Mouse (Mus musculus) adrenal gland, adult 8-10 months (tissue): Measurements from ENCODE around the gene Pfkfb4. TPM values are rescaled to one million over a fixed set of nuclear protein-coding genes. Genes with fewer than 3 reads are reported as not detected.

Source experiments
- DNase-seq: peaks from one replicate; pipeline ENCODE4 v3.0.0; 2022
- total RNA-seq, 4 experiments: library from RNA; stranded (reverse); gene quantifications; 2 replicates each; pipeline ENCODE4 v1.2.4; 2022

Pfkfb4 gene
- 10 to 100 TPM in 2 of 4 experiments, 1 to 10 TPM in 2; 6.2 to 21.6 (median 12.0) TPM for total RNA-seq

- DNase-seq: peak; percentile 99
Measured at GRCm38 (mm10) chr9:108991428-108992084, at the start of gene Pfkfb4. TSS of gene Pfkfb4 (plus strand) at chr9:108991778.

DNA sequence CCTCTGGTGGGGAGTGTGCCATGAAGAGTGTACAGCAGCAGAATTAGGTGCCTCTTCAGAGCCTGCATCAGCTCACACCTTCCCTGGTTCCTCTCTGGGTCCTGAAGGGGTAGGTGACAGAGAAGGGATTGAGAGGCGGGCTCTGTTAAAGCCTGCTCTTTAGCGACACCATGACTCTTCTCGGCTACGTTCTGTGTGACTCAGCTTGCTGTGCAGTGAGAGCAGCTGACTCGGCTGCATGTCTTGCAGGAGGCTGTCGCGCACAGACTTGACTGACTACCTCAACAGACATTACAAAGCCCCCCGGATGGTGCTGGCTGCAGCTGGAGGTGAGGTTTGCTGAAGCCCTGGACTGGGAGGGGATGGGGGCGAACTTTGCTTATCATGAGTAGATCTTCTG lies 46.5 kb upstream of the Pfkfb4 start:
- no peak for DNase-seq

DNA sequence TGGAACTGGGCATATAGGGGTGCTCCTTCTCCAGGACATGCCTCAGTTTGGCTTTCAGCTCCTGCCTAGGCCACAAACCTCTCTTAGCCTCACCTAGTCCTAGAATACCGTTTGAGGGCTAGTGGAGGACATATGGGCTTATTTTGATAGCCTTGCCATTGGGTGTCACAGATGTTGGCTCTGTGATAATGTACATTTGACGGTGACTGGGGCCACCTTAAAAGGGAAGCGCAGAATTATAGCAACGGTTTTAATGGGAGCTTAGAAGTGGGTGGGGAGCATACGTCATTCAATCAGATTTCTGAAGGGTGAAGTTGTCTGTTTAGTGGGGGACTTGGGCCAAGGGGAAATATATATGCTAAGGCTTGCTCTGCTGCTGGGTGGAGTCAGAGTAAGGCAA lies 46.0 kb upstream of the Pfkfb4 start:
- DNase-seq: no peak

GRCm38 (mm10) chr9:108949231-108949966 lies 42.2 kb upstream of the Pfkfb4 start:
- no peak for DNase-seq

DNA sequence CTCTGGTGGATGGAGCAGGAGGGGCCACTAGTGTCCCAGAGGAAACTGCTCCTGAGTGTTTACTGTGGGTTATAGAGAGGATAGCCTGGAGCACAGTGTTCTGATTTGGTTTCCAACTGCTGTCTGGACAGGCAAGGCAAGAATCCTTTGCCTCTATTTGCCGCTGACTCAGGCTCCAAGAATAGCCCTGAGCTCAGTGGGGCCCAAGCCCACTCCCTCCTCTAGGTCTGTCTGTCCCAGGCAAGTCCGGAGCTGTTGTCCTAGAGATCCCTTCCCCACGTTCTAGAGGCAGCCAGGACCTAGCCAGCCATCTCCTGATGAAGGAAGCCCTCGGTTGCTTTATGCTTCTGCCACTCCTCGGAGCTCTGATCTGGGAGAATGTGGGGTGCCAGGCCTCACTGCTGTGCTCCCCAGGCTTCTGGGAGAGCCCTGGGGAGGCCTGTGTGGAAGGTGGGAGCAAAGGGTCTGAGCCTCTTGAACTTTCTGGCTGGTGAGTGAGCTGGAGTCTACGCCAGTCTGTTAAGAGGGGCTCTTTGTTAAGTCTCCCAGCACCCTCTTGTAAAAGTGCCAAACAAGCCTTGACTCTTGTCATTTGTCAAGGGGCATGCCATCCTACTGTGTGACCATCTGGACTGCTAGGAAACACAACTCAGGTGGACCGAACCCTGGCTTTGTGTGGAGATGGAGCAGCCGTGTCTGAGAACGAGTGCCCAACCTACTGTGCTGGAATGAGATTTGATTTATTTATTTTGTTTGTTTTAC lies 41.4 kb upstream of the Pfkfb4 start:
- DNase-seq: no peak

DNA sequence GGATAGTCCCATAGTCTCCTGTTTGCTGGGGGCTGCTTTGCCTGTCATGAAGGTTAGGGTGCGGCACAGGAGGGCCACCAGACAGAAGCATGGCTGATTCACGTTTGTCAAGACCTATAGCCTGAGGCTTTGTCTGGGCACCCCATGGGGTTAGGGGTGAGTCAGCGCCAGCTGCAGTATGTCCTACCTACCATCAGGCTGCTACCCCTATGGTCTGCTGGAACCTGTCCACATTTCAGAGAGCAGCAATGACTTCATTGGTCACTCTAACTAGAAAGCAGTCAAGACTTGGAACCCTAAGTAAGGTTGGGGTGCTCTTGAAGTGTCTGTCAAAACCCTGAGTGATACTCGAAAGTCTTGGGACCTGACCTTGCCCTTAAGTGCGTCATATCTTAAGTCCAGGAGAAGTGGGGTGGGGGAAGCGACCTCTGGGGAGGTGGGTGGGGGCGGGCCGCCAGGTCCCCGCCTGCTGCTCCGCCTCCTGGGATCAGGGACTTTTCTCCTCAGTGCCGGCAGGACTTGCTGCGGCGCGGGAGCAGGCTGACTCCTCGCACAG lies 38.4 kb upstream of the Pfkfb4 start, which contains the start of gene Col7a1:
TSS of gene Col7a1 (plus strand) at position 506 of the 556 bp plus-strand sequence.
- DNase-seq: no peak

DNA sequence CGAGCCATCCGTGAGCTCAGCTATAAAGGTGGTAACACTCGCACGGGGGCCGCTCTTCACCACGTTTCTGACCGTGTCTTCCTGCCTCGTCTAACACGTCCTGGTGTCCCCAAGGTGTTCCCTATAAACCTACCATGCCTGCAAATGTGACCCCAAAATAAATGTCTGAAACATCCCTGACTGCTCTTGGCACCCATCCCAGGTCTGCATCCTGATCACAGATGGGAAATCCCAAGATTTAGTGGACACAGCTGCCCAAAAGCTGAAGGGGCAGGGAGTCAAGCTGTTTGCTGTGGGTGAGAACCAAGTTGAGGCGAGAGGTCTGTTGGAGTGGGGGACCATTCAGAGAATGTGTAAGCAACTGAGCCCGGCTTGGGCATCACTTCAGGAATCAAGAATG lies 36.3 kb upstream of the Pfkfb4 start:
- no peak for DNase-seq

DNA sequence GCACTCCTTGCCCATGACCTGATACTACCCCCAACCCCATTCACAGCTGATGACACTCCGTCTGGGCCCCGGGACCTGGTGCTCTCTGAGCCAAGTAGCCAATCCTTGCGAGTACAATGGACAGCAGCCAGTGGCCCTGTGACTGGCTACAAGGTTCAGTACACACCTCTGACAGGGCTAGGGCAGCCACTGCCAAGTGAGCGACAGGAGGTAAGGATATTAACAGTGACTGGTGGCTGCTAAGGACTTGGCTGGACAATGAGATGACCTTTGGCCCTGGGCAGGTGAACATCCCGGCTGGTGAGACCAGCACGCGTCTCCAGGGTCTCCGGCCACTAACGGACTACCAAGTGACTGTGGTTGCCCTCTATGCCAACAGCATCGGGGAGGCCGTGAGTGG lies 35.7 kb upstream of the Pfkfb4 start:
- DNase-seq: no peak

DNA sequence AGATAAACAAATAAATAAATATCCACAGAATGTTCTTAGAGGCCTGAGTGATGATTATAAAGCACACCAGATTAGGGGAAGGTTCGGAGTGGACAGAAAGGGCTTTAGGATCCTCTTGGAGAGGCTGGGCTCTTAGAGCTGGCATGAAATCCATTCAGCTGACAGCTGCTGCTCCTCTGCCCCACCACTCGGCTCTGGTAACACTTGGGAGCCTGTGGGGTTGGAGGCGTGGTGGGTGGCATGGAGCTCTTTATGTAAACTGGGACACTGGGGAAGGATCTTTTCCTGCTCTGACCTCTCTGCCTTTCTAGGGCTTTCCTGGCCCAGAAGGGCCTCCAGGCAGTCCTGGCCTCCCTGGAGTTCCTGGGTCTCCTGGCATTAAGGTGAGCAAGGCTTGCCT lies 28.0 kb upstream of the Pfkfb4 start:
- no peak for DNase-seq

GRCm38 (mm10) chr9:108964338-108964737 lies 27.2 kb upstream of the Pfkfb4 start:
- no peak for DNase-seq

DNA sequence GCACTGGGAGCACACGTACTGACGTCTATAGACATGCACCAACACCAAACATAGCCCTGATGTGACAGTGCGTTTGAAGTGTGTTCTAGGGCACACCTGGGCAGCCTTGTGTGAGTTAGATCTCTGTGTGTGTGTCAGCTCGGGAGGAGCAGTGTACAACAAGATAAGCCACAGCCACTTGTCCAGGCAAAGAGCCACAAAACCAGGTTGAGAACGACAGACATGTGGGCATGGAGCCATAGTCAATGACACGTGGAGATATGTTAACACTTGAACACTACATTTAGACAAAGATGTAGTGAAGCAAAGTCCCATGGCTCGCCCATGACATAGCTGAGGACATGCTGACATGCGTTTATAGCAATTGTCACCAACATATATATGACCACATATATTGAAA lies 21.0 kb upstream of the Pfkfb4 start:
- no peak for DNase-seq

- DNase-seq: no peak
Measured at GRCm38 (mm10) chr9:108976483-108976882, 15.1 kb upstream of the Pfkfb4 start.

- no peak for DNase-seq
Measured at GRCm38 (mm10) chr9:108977966-108978365, 13.6 kb upstream of the Pfkfb4 start.

DNA sequence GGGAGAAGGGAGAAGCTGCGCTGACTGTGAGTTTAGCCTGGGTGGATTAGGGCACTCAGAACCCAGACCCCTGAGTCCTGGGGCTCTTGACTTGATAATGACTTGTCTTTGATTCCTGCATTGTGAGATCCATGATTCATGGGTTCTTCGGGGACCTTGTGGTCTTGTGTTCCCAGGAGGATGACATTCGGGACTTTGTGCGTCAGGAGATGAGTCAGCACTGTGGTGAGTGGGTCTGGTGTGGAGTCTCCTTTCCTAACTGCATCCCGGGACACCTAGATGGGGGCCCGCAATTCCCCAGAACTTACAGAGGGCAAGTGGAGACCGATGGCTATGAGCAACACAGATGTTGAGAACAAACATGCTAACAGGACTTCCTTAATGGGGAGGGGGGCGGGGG lies 9.1 kb upstream of the Pfkfb4 start:
- DNase-seq: peak; percentile 75

- DNase-seq: no peak
Measured at GRCm38 (mm10) chr9:108983209-108983608, 8.4 kb upstream of the Pfkfb4 start.

DNA sequence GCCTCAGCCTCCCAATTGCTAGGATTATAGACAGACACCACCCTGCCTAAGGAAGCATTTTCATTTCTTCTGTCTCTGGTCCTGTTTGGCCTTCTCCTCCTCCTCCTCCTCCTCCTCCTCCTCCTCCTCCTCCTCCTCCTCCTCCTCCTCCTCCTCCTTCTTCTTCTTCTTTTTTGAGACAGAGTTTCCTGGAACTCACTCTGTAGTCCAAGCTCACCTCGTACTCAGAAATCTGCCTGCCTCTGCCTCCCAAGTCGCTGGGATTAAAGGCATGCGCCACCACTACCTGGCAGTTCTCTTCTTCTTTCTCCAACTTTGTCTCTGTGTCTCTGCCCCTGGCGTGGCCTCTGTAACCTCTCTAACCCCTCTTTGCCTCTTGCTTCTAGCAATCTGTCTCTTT lies 5.9 kb upstream of the Pfkfb4 start, which contains the start of gene Ucn2:
TSS of gene Ucn2 (plus strand) at position 301 of the 400 bp plus-strand sequence.
- no peak for DNase-seq

DNA sequence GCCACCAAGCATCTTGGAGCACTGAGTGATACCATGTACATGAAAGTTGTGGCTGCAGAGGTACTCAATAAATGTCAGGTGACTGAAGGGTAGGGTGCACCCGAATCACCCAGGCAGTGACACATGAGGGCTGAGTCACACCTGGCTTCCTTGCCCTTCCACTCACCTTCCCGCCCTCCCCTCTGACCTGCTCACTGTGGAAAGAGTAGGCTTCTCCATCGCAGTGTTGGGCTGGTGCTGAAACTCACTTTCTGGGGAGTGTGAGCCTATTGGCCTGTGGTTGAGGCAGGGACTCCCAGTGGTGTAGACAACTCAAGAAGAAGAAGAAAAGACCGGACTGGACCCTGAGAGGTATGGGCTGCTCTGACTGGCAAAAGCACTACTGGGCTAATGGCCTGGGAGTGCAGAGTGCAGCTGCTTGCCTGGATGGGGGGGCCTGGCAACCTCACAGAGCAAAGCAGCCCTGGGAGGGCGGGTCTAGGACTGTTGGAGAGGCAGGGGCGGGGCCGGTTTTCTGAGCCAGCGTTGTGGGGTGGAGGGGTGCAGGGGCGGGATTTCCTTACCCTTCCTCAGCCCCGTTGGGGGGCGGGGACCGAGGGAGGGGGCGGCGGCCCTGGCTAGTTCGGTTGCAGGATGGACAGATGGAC lies 3.8 kb upstream of the Pfkfb4 start:
- DNase-seq: no peak

DNA sequence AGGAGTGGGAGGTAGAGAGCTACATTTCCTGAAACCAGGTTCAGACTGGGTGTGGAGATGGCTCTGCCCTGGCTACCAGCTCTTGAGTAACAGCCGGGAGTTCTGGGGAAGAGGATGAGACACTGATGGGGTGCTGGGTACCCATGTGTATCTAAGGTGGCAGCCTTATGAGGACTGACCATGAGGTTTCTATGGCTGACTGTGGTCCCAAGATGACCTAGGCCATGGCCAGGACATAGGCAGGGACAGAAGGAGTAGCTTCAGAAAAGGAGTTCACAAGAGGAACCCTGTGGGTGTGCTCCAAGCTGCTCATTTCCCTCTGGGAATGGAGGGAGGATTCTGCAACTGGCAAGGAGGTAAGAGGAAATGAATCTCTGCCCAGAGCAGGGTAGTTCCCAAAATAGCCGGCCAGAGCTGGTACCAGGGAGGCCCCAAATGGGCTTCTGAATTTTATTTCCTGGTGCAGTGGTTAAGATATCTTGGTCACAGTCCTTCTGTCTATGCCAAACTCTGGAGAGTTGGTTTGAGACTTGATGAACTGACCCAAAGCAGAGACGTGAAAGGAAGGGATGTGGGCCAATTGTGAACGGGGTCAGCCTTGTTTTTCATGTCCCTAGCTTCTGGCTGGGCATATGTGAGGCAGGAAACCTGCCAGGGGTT lies 1.6 kb upstream of the Pfkfb4 start:
- DNase-seq: no peak

DNA sequence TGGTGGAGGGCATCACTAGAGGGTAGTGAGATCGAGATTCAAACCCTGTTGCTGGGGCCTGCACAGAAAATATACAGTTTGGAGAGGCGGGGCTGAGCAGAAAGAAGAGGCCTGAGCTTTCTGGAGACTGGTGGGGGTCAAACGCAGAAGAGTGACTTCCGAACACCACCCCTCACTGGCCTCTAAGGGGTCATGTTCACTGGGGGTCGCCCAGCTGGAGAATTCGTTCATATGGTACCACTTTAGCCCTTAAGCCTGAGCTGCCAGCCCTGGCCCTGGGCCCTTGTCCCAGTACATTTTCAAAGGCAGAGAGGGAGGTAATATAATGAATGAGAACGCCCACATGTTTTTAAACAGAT lies 1.1 kb upstream of the Pfkfb4 start:
- DNase-seq: no peak

- DNase-seq: no peak
Measured at GRCm38 (mm10) chr9:108992085-108992469, 499 bp downstream of the Pfkfb4 start.

GRCm38 (mm10) chr9:108992620-108993361 lies 1.2 kb downstream of the Pfkfb4 start:
- no peak for DNase-seq
